Mouse (Mus musculus) embryonic fibroblast, embryonic 13.5 days (primary cell): ENCODE measurements around the gene Chd4.

ENCODE experiments used
- CTCF ChIP-seq: IDR thresholded peaks from 2 replicates; pipeline ENCODE4 v1.5.1; 2011; ENCODE audit warnings: mild to moderate bottlenecking, control low read depth, low read length, moderate library complexity, borderline replicate concordance; ENCODE audit not compliant: insufficient read depth
- POLR2A ChIP-seq: IDR thresholded peaks from 2 replicates; pipeline ENCODE4 v1.6.1; 2011; ENCODE audit warnings: low read depth, mild to moderate bottlenecking, control low read depth, low read length, moderate library complexity

DNA sequence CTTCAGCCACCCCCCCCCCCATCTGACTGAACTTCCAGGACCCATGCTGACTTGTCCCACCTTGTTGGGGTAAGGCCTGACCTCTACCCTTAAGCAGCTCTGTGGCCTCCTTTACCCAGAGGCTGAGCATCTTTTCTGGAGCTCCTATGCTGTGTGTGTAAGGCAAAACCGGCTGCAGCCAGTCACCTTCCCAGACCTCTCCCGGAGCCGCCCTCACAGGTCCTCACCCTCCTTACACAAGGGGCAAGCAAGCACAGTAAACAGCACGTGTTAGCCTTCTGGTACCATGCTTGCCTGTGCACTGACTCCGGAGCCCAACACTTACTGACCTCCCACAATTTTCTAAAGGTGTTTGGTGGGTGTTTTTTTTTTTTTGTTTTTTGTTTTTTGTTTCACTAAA lies 79.7 kb downstream of the Chd4 start:
- no peak for TF ChIP-seq CTCF
- TF ChIP-seq POLR2A = no peak
